Mouse (Mus musculus) lung, adult 2 months (tissue): Measurements from ENCODE around the gene Mog. TPM values are rescaled to one million over a fixed set of nuclear protein-coding genes. Genes with fewer than 3 reads are reported as not detected.
"Not testable (repeated sequence)": the region's sequence is repeated elsewhere in the genome, so short reads cannot be mapped to it uniquely, and the experiment has no call there.

Source experiments
- DNase-seq: peaks from one replicate; pipeline ENCODE4 v3.0.0; 2022
- H3K4me1 ChIP-seq: fragments of 200-500 bp; 2 replicates; pipeline ENCODE4 v1.6.1; 2011; ENCODE audit warnings: low read length; ENCODE audit not compliant: control insufficient read depth, insufficient read depth
- H3K4me3 ChIP-seq: fragments of 200-500 bp; replicated peaks from 2 replicates; pipeline ENCODE3; 2011; ENCODE audit warnings: low read depth, mild to moderate bottlenecking, control low read depth, low read length; ENCODE audit errors: extremely low read depth
- CTCF ChIP-seq: fragments of 200-500 bp; IDR thresholded peaks from 2 replicates; pipeline ENCODE4 v1.5.1; 2011; ENCODE audit warnings: mild to moderate bottlenecking, low read length, control low read depth; ENCODE audit not compliant: insufficient read depth
- POLR2A ChIP-seq: fragments of 200-500 bp; IDR thresholded peaks from 2 replicates; pipeline ENCODE4 v1.6.1; 2011; ENCODE audit warnings: low read depth, mild to moderate bottlenecking, control low read depth, low read length, borderline replicate concordance; ENCODE audit errors: extremely low read depth
- WGBS: fragments of 180-500 bp; shearing (Covaris S2); methylation state at CpG from one replicate; pipeline ENCODE4 v1.1.7; 2018; 5-methylcytosine and 5-hydroxymethylcytosine counted together
- polyA plus RNA-seq: library from polyadenylated mRNA; depleted of rRNA; stranded (reverse); fragments of >200 nt; gene quantifications from 2 replicates; pipeline ENCODE4 v1.2.3, GENCODE M21; 2012

The Mog gene
- polyA plus RNA-seq, 1 experiment, result not detected

- WGBS, result 23% methylated on average over 7 of the region's 7 CpGs
- TF ChIP-seq POLR2A (no peak), CTCF (peak; percentile 87)
- peak; percentile 82 for DNase-seq
- Histone ChIP-seq H3K4me1 (no peaks in the 10 kb centered on the region), H3K4me3 (no peak overlapping the region)
Measured at GRCm38 (mm10) chr17:36997033-36997735, 26.0 kb downstream of the Mog start.

GRCm38 (mm10) chr17:36995448-36995847, 27.8 kb downstream of the Mog start:
- TF ChIP-seq CTCF (no peak), POLR2A (no peak)
- Histone ChIP-seq H3K4me1 (no peaks in the 10 kb centered on the region), H3K4me3 (no peak overlapping the region)
- DNase-seq, result no peak
- WGBS, result 66% methylated on average over 3 of the region's 3 CpGs

DNA sequence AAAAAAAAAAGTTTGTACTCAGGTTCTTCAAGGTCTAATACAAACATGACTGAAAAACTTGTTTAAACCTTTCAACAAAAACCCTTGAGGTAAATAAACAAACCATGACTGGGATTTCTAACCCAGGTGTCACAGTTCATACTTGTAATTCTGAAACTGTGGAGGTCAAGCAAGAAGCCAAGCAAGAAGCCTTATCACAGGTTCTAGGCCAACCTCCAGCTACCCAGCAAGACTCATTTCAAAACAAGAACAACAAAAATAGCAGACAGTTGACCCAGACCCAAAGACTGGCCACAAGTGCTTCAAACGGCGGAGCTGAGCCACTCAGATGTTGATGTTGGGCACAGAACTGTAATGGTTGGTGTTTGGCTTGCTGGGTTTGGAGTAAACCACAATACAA, 28.7 kb downstream of the Mog start:
- no peak overlapping the region for H3K4me3 ChIP-seq
- TF ChIP-seq POLR2A (no peak), CTCF (no peak)
- WGBS, result 63% methylated on average over 2 of the region's 2 CpGs
- H3K4me1 ChIP-seq, result no peaks in the 10 kb centered on the region
- no peak for DNase-seq

DNA sequence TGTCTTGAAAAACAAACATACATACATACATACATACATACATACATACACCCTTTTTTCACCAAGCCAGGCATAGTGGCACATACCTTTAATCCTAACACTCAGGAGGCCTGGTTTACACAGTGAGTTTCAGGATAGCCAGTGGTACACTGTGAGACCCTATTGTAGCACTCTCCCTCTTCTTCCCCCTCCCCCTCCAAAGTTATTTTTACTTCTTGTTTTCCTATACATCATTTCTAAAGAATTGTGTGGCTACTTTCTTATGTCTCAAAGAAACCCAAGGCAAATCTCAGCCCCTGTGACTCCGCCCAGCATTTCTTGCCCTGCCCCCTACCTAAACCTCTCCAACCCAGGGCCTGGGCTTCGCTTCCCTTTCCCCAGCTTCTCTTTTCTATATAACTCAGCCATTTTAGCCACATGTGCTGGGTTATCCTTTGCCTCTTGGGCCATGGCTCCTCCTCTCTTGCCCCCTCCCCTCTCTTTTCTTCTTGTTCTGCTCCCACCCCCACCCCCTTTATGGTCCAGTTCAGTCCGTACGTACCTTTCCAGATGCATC, 29.4 kb downstream of the Mog start:
- Histone ChIP-seq H3K4me3 (no peak overlapping the region), H3K4me1 (no peaks in the 10 kb centered on the region)
- 84% methylated on average over 4 of the region's 4 CpGs for WGBS
- no peak for TF ChIP-seq CTCF
- TF ChIP-seq POLR2A, result no peak
- no peak for DNase-seq

- TF ChIP-seq CTCF (no peak), POLR2A (no peak)
- Histone ChIP-seq H3K4me3 (no peak overlapping the region), H3K4me1 (no peaks in the 10 kb centered on the region)
- DNase-seq, result no peak
- 45% methylated on average over 3 of the region's 3 CpGs for WGBS
Measured at GRCm38 (mm10) chr17:36992336-36993104, 30.7 kb downstream of the Mog start.

DNA sequence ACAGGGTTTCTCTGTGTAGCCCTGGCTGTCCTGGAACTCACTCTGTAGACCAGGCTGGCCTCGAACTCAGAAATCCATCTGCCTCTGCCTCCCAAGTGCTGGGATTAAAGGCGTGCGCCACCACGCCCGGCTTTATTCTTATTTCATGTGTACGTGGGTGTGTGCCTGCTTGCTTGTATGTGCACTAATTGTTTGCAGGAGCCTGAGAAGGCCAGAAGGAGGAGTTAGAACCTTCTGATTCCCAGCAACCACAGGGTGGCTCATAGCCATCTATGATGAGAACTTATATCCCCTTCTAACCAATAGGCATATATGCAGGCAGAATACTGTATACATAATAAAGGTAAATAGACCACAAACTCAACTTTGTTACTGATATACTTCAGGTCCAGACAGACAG, 32.6 kb downstream of the Mog start:
- 94% methylated on average over 6 of the region's 6 CpGs for WGBS
- DNase-seq, H3K4me3 ChIP-seq: not testable (repeated sequence)

GRCm38 (mm10) chr17:36989437-36989836, 33.8 kb downstream of the Mog start, which contains the start of gene H2-M5:
H2-M5 (minus strand) TSS chr17:36989537.
- DNase-seq, result no peak
- Histone ChIP-seq H3K4me3 (no peak within 1 kb of the TSS), H3K4me1 (no peaks in the 10 kb centered on the region)
- TF ChIP-seq POLR2A (no peak), CTCF (no peak)
- WGBS, result 55% methylated on average over 5 of the region's 5 CpGs

More for the DNA sequence above, 32.6 kb downstream of the Mog start:
- not testable (repeated sequence) for H3K4me1 ChIP-seq

- TF ChIP-seq POLR2A (no peak), CTCF (no peak)
- no peak overlapping the region for H3K4me3 ChIP-seq
- no peaks in the 10 kb centered on the region for H3K4me1 ChIP-seq
- 11% methylated on average over 24 of the region's 24 CpGs for WGBS
- DNase-seq, result no peak
Measured at GRCm38 (mm10) chr17:36988475-36988874, 34.7 kb downstream of the Mog start.

DNA sequence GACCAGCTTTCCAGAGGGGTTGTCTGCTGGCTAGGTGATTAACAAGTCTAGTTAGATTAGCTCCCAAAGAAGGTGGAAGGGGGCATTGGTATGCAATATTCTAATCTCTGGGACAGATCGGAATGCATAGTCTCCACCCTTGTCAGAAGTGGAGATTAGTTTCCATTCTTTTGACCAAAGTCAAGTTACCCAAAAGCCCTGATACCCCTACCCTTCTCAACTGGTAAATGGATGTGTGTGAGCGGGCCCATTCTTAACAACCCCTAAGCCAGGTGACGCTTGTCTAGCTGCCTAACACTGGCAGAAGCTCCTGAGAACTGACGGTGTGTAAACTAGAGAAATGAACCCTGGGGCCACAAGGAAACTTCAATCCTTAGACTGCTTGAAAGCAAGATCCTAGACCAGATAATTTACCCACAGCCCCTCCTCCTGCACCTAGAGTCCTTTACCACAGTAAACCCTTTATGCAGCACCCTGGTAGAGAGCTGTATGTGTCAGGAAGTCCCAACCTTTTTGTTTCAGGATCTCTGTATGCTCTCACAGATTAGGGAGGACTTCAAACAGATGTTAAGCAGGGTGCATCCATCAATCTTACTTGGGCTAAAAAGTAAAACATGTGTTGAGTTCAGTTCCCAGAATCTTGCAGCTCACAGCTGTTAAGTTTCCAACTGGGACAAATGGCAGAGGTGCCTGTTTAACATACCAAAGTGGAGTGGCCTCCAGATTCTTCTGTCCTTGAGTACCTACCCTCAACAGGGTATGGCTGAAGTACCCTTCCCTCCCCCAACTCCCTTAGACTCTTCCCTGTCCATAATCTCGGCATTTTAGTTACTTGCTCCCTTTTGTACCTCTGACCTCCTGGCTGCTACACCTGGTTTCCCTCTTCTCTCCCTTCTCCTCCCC, 40.7 kb downstream of the Mog start:
- 43% methylated on average over 5 of the region's 5 CpGs for WGBS
- peaks cover 3% of the 10 kb centered on the region for H3K4me1 ChIP-seq
- H3K4me3 ChIP-seq, result no peak overlapping the region
- no peak for TF ChIP-seq POLR2A
- TF ChIP-seq CTCF, result no peak
- DNase-seq, result no peak
